Mouse (Mus musculus) sigmoid colon, adult 10 weeks (tissue): ENCODE data around the gene Tcaf1. TPM values are rescaled to one million over a fixed set of nuclear protein-coding genes. Genes with fewer than 3 reads are reported as not detected.

Experiments
- polyA plus RNA-seq: library from polyadenylated mRNA; stranded (reverse); fragments of 350-450 nt; fragmentation: Illumina TruSeq; extraction: RNeasy Lipid Tissue Mini Kit (QIAGEN cat#74804); gene quantifications from one replicate; pipeline ENCODE4 v1.2.3, GENCODE M21; 2014; ENCODE audit warnings: low read depth, low replicate concordance

The Tcaf1 gene
- polyA plus RNA-seq = 31.9 TPM

GRCm38 (mm10) chr6:42709291-42710211, at the start of gene Tcaf1:
Gene Tcaf1, minus strand, starts transcription at chr6:42710088.

GRCm38 (mm10) chr6:42756104-42756503, 46.2 kb upstream of the Tcaf1 start, which contains the start of gene Olfr38:
Gene Olfr38, plus strand, starts transcription at chr6:42756404.

GRCm38 (mm10) chr6:42739071-42739470, 29.2 kb upstream of the Tcaf1 start, which contains the start of gene Olfr453:
Gene Olfr453, plus strand, starts transcription at chr6:42739371.

GRCm38 (mm10) chr6:42644912-42645549, 64.9 kb downstream of the Tcaf1 start, which contains the start of gene Tcaf2:
Gene Tcaf2, minus strand, starts transcription at chr6:42645254.

Other genes with a start within 250 kb of the Tcaf1 start
- gene Olfr458, start 244.9 kb downstream of the Tcaf1 start, polyA plus RNA-seq = not detected
- gene Olfr457, start 233.8 kb downstream of the Tcaf1 start, polyA plus RNA-seq = not detected
- not detected for gene Olfr456, start 222.9 kb downstream of the Tcaf1 start, polyA plus RNA-seq
- gene Olfr455, start 162.5 kb downstream of the Tcaf1 start, polyA plus RNA-seq = not detected
- not detected for gene Tcaf3, start 112.4 kb downstream of the Tcaf1 start, polyA plus RNA-seq
- 19.7 TPM for gene Tcaf2, start 64.8 kb downstream of the Tcaf1 start, polyA plus RNA-seq
- not detected for gene Olfr453, start 29.3 kb upstream of the Tcaf1 start, polyA plus RNA-seq
- gene Olfr38, start 46.3 kb upstream of the Tcaf1 start, polyA plus RNA-seq = not detected
- gene Olfr452, start 75.0 kb upstream of the Tcaf1 start, polyA plus RNA-seq = not detected
- not detected for gene Olfr450, start 101.9 kb upstream of the Tcaf1 start, polyA plus RNA-seq
- gene Olfr449, start 124.3 kb upstream of the Tcaf1 start, polyA plus RNA-seq = not detected
- gene Olfr448, start 180.4 kb upstream of the Tcaf1 start, polyA plus RNA-seq = not detected
- not detected for gene Olfr447, start 198.8 kb upstream of the Tcaf1 start, polyA plus RNA-seq
- gene Olfr446, start 211.3 kb upstream of the Tcaf1 start, polyA plus RNA-seq = not detected
- not detected for gene Olfr444, start 239.0 kb upstream of the Tcaf1 start, polyA plus RNA-seq